Mouse (Mus musculus) olfactory bulb, adult 2 months (tissue): ENCODE measurements around the gene Ttc6. TPM values are rescaled to one million over a fixed set of nuclear protein-coding genes. Genes with fewer than 3 reads are reported as not detected.
A peak's percentile ranks its signal among the peaks of the same experiment; 100 is the strongest.

Source experiments
- H3K27ac ChIP-seq: fragments of 200-500 bp; 2 replicates; pipeline ENCODE4 v1.5.1; 2012; ENCODE audit warnings: low read depth, low read length; ENCODE audit not compliant: insufficient read depth
- H3K4me1 ChIP-seq: fragments of 200-500 bp; 2 replicates; pipeline ENCODE4 v1.6.1; 2012; ENCODE audit warnings: low read length; ENCODE audit not compliant: control insufficient read depth, insufficient read depth
- H3K4me3 ChIP-seq: fragments of 200-500 bp; 2 replicates; pipeline ENCODE4 v1.5.1; 2012; ENCODE audit warnings: mild to moderate bottlenecking, low read depth, low read length, moderate library complexity; ENCODE audit not compliant: insufficient read depth
- CTCF ChIP-seq: fragments of 200-500 bp; IDR thresholded peaks from 2 replicates; pipeline ENCODE4 v1.5.1; 2012; ENCODE audit warnings: low read depth, mild to moderate bottlenecking, low read length, moderate library complexity; ENCODE audit not compliant: insufficient read depth
- POLR2A ChIP-seq: fragments of 200-500 bp; IDR thresholded peaks from 2 replicates; pipeline ENCODE4 v1.6.1; 2012; ENCODE audit warnings: mild to moderate bottlenecking, low read depth, low read length, moderate library complexity; ENCODE audit not compliant: insufficient read depth
- WGBS: fragments of 180-500 bp; shearing (Covaris S2); methylation state at CpG from one replicate; pipeline ENCODE4 v1.1.7; 2018; 5-methylcytosine and 5-hydroxymethylcytosine counted together
- polyA plus RNA-seq: library from polyadenylated mRNA; stranded (reverse); fragments of >200 nt; gene quantifications from 2 replicates; pipeline ENCODE4 v1.2.4, GENCODE M21; 2012; ENCODE audit warnings: low replicate concordance; ENCODE audit not compliant: missing spikeins, insufficient read depth, insufficient read length

Gene Ttc6
- polyA plus RNA-seq, 1 experiment: not detected

- Histone ChIP-seq H3K4me1 (peaks cover 4% of the 10 kb centered on the region), H3K4me3 (no peak overlapping the region), H3K27ac (no peak overlapping the region)
- WGBS: 2% methylated on average over 31 of the region's 31 CpGs
- TF ChIP-seq CTCF (no peak), POLR2A (no peak)
Measured at GRCm38 (mm10) chr12:57550181-57550808, 13.6 kb upstream of the Ttc6 start.

GRCm38 (mm10) chr12:57550881-57551280, 13.0 kb upstream of the Ttc6 start:
- Histone ChIP-seq H3K4me1 (no peaks in the 10 kb centered on the region), H3K27ac (no peak overlapping the region), H3K4me3 (no peak overlapping the region)
- TF ChIP-seq CTCF (no peak), POLR2A (no peak)
- 10% methylated on average over 8 of the region's 8 CpGs for WGBS

- no peaks in the 10 kb centered on the region for H3K4me1 ChIP-seq
- WGBS: 19% methylated on average over 3 of the region's 3 CpGs
- no peak overlapping the region for H3K27ac ChIP-seq
- no peak overlapping the region for H3K4me3 ChIP-seq
- no peak for TF ChIP-seq POLR2A
- TF ChIP-seq CTCF: no peak
Measured at GRCm38 (mm10) chr12:57552286-57552685, 11.6 kb upstream of the Ttc6 start.

- WGBS: 33% methylated on average over 3 of the region's 3 CpGs
Measured at GRCm38 (mm10) chr12:57554091-57554490, 9.8 kb upstream of the Ttc6 start.

GRCm38 (mm10) chr12:57571773-57572172, 7.9 kb downstream of the Ttc6 start:
- 36% methylated on average over 9 of the region's 9 CpGs for WGBS

More at GRCm38 (mm10) chr12:57554091-57554490, 9.8 kb upstream of the Ttc6 start:
- no peaks in the 10 kb centered on the region for H3K4me1 ChIP-seq
- no peak overlapping the region for H3K4me3 ChIP-seq
- no peak overlapping the region for H3K27ac ChIP-seq
- TF ChIP-seq CTCF: no peak
- no peak for TF ChIP-seq POLR2A

GRCm38 (mm10) chr12:57572415-57572814, 8.5 kb downstream of the Ttc6 start:
- Histone ChIP-seq H3K4me1 (peaks cover 8% of the 10 kb centered on the region), H3K4me3 (no peak overlapping the region), H3K27ac (no peak overlapping the region)
- TF ChIP-seq CTCF (no peak), POLR2A (no peak)

More at GRCm38 (mm10) chr12:57571773-57572172, 7.9 kb downstream of the Ttc6 start:
- H3K27ac ChIP-seq: no peak overlapping the region
- peaks cover 8% of the 10 kb centered on the region for H3K4me1 ChIP-seq
- H3K4me3 ChIP-seq: no peak overlapping the region
- no peak for TF ChIP-seq CTCF
- no peak for TF ChIP-seq POLR2A

GRCm38 (mm10) chr12:57575931-57576628, 12.2 kb downstream of the Ttc6 start:
- Histone ChIP-seq H3K4me1 (peaks cover 8% of the 10 kb centered on the region), H3K27ac (no peak overlapping the region), H3K4me3 (peak overlapping the region; percentile 49)
- WGBS: 4% methylated on average over 74 of the region's 81 CpGs
- TF ChIP-seq POLR2A: no peak
- peak; percentile 35; the same call in 1 of the 2 replicates for TF ChIP-seq CTCF

GRCm38 (mm10) chr12:57607624-57608023, 43.7 kb downstream of the Ttc6 start:
- TF ChIP-seq POLR2A (no peak), CTCF (no peak)
- WGBS: 64% methylated on average over 5 of the region's 5 CpGs

GRCm38 (mm10) chr12:57615137-57615536, 51.2 kb downstream of the Ttc6 start:
- H3K27ac ChIP-seq: no peak overlapping the region
- no peaks in the 10 kb centered on the region for H3K4me1 ChIP-seq
- no peak for TF ChIP-seq CTCF
- no peak for TF ChIP-seq POLR2A
- WGBS: 92% methylated on average over 4 of the region's 4 CpGs
- H3K4me3 ChIP-seq: no peak overlapping the region

More at GRCm38 (mm10) chr12:57607624-57608023, 43.7 kb downstream of the Ttc6 start:
- Histone ChIP-seq H3K4me3 (no peak overlapping the region), H3K27ac (no peak overlapping the region), H3K4me1 (no peaks in the 10 kb centered on the region)

GRCm38 (mm10) chr12:57622030-57622429, 58.1 kb downstream of the Ttc6 start:
- no peak overlapping the region for H3K27ac ChIP-seq
- no peaks in the 10 kb centered on the region for H3K4me1 ChIP-seq
- no peak overlapping the region for H3K4me3 ChIP-seq
- WGBS: 72% methylated on average over 5 of the region's 5 CpGs
- TF ChIP-seq CTCF: no peak
- no peak for TF ChIP-seq POLR2A
